Mouse (Mus musculus) hindbrain, embryonic 14.5 days (tissue): ENCODE data around the gene Rac3. TPM values are rescaled to one million over a fixed set of nuclear protein-coding genes. Genes with fewer than 3 reads are reported as not detected.

Experiments
- ATAC-seq: fragments of 200-750 bp; cut with Nextera tagmentation; 2 replicates; pipeline ENCODE4 v1.8.0; 2017; ENCODE audit warnings: moderate number of reproducible peaks, mild to moderate bottlenecking, moderate TSS enrichment, moderate library complexity; ENCODE audit not compliant: low FRiP score
- DNase-seq: peaks from one replicate; pipeline ENCODE4 v3.0.0-alpha.2; 2015; ENCODE audit warnings: low spot score
- H3K27ac ChIP-seq: fragments of 300-500 bp; sonication (generic); 2 replicates; pipeline ENCODE4 v1.5.1; 2014; ENCODE audit warnings: mild to moderate bottlenecking, moderate library complexity
- H3K27me3 ChIP-seq: fragments of 300-500 bp; sonication (generic); 2 replicates; pipeline ENCODE4 v1.6.1; 2014; ENCODE audit warnings: mild to moderate bottlenecking, low read length, mixed read lengths; ENCODE audit not compliant: control insufficient read depth, insufficient read depth
- H3K36me3 ChIP-seq: fragments of 300-500 bp; sonication (generic); replicated peaks from 2 replicates; pipeline ENCODE4 v1.6.1; 2014; ENCODE audit not compliant: control insufficient read depth, insufficient read depth
- H3K4me1 ChIP-seq: fragments of 300-500 bp; sonication (generic); replicated peaks from 2 replicates; pipeline ENCODE4 v1.6.1; 2014; ENCODE audit warnings: antibody characterized with exemption, low read length, mixed read lengths; ENCODE audit not compliant: control insufficient read depth, insufficient read depth
- H3K4me2 ChIP-seq: fragments of 300-500 bp; sonication (generic); replicated peaks from 2 replicates; pipeline ENCODE4 v1.6.1; 2014; ENCODE audit warnings: mild to moderate bottlenecking, moderate library complexity
- H3K4me3 ChIP-seq: fragments of 300-500 bp; sonication (generic); replicated peaks from 2 replicates; pipeline ENCODE4 v1.5.1; 2014; ENCODE audit warnings: mild to moderate bottlenecking, low read length
- H3K9ac ChIP-seq: fragments of 300-500 bp; sonication (generic); 2 replicates; pipeline ENCODE4 v1.6.1; 2014
- H3K9me3 ChIP-seq: fragments of 300-500 bp; sonication (generic); 2 replicates; pipeline ENCODE4 v1.6.1; 2016; ENCODE audit warnings: low read length; ENCODE audit not compliant: control insufficient read depth
- whole genome bisulfite sequencing: fragments of 180-500 bp; shearing (Covaris S2); extraction: QIAGEN DNeasy Blood & Tissue Kit; methylation state at CpG from one replicate; pipeline ENCODE4 v1.1.7; 2014; 5-methylcytosine and 5-hydroxymethylcytosine counted together
- polyA plus RNA-seq: library from polyadenylated mRNA; unstranded; fragments of >200 nt; fragmentation: Nextera tagmentation; extraction: Ambion mirVana; gene quantifications from 2 replicates; pipeline ENCODE4 v1.2.1, GENCODE M21; 2014

Rac3 gene
- polyA plus RNA-seq, 1 experiment from 2014 or later: 124 TPM

- H3K9ac ChIP-seq: peak overlapping the region; percentile 69
- H3K9me3 ChIP-seq: no peaks in the 10 kb centered on the region
- H3K27ac ChIP-seq: peak overlapping the region; percentile 72
- H3K27me3 ChIP-seq: no peaks in the 10 kb centered on the region
- ATAC-seq: peak; percentile 56
- DNase-seq: no peak
- peak overlapping the region; percentile 99 for H3K4me2 ChIP-seq
- H3K36me3 ChIP-seq: peaks cover 41% of the 10 kb centered on the region
- 1% methylated on average over 38 of the region's 38 CpGs for WGBS
- peaks cover 17% of the 10 kb centered on the region for H3K4me1 ChIP-seq
- peak overlapping the region; percentile 59 for H3K4me3 ChIP-seq
Measured at GRCm38 (mm10) chr11:120712771-120713568, 8.3 kb upstream of the Rac3 start.

GRCm38 (mm10) chr11:120713580-120714518 is 7.4 kb upstream of the Rac3 start, which contains the start of the genes Cenpx and Lrrc45:
Gene Cenpx (minus strand): TSS chr11:120713738.
Gene Lrrc45 (plus strand): TSS chr11:120713925.
- peak within 1 kb of the TSS; percentile 74 for H3K9ac ChIP-seq
- H3K4me2 ChIP-seq: peak within 1 kb of the TSS; percentile 99
- H3K4me3 ChIP-seq: peak within 1 kb of the TSS; percentile 59
- H3K27ac ChIP-seq: peak within 1 kb of the TSS; percentile 72
- peaks cover 45% of the 10 kb centered on the region for H3K36me3 ChIP-seq
- peak; percentile 97 for ATAC-seq
- peaks cover 17% of the 10 kb centered on the region for H3K4me1 ChIP-seq
- peak; percentile 97 for DNase-seq
- WGBS: 3% methylated on average over 53 of the region's 53 CpGs
- no peaks in the 10 kb centered on the region for H3K9me3 ChIP-seq
- H3K27me3 ChIP-seq: no peaks in the 10 kb centered on the region

- H3K27ac ChIP-seq: no peak overlapping the region
- peak overlapping the region; percentile 59 for H3K4me3 ChIP-seq
- peak overlapping the region; percentile 74 for H3K9ac ChIP-seq
- H3K4me2 ChIP-seq: peak overlapping the region; percentile 99
- 65% methylated on average over 10 of the region's 10 CpGs for WGBS
- DNase-seq (no peak), ATAC-seq (no peak)
- peaks cover 43% of the 10 kb centered on the region for H3K36me3 ChIP-seq
- H3K4me1 ChIP-seq: peaks cover 17% of the 10 kb centered on the region
- no peaks in the 10 kb centered on the region for H3K27me3 ChIP-seq
- no peaks in the 10 kb centered on the region for H3K9me3 ChIP-seq
Measured at GRCm38 (mm10) chr11:120714546-120714945, 6.7 kb upstream of the Rac3 start.

- Histone ChIP-seq H3K27ac (no peak overlapping the region), H3K4me3 (no peak overlapping the region), H3K9me3 (no peaks in the 10 kb centered on the region), H3K36me3 (peaks cover 37% of the 10 kb centered on the region), H3K4me1 (peaks cover 17% of the 10 kb centered on the region), H3K9ac (no peak overlapping the region), H3K27me3 (no peaks in the 10 kb centered on the region), H3K4me2 (no peak overlapping the region)
- 93% methylated on average over 9 of the region's 9 CpGs for WGBS
- DNase-seq (no peak), ATAC-seq (no peak)
Measured at GRCm38 (mm10) chr11:120715131-120715530, 6.1 kb upstream of the Rac3 start.

- Histone ChIP-seq H3K4me2 (no peak overlapping the region), H3K27me3 (no peaks in the 10 kb centered on the region), H3K9me3 (no peaks in the 10 kb centered on the region), H3K27ac (no peak overlapping the region), H3K9ac (no peak overlapping the region), H3K36me3 (peaks cover 35% of the 10 kb centered on the region), H3K4me1 (peaks cover 22% of the 10 kb centered on the region), H3K4me3 (no peak overlapping the region)
- DNase-seq (no peak), ATAC-seq (no peak)
- 88% methylated on average over 9 of the region's 9 CpGs for WGBS
Measured at GRCm38 (mm10) chr11:120719242-120719641, 2.0 kb upstream of the Rac3 start.

- 86% methylated on average over 13 of the region's 13 CpGs for WGBS
- Histone ChIP-seq H3K36me3 (peaks cover 35% of the 10 kb centered on the region), H3K27ac (no peak overlapping the region), H3K9ac (no peak overlapping the region), H3K4me1 (peaks cover 16% of the 10 kb centered on the region), H3K4me3 (no peak overlapping the region), H3K27me3 (no peaks in the 10 kb centered on the region), H3K9me3 (no peaks in the 10 kb centered on the region), H3K4me2 (no peak overlapping the region)
- ATAC-seq (no peak), DNase-seq (no peak)
Measured at GRCm38 (mm10) chr11:120719841-120720376, 1.4 kb upstream of the Rac3 start.

GRCm38 (mm10) chr11:120720450-120720849 is 820 bp upstream of the Rac3 start:
- Histone ChIP-seq H3K4me3 (peak overlapping the region; percentile 87), H3K27ac (peak overlapping the region; percentile 71; the same call in 1 of the 2 replicates), H3K9me3 (no peaks in the 10 kb centered on the region), H3K27me3 (no peaks in the 10 kb centered on the region), H3K4me2 (peak overlapping the region; percentile 95), H3K9ac (peak overlapping the region; percentile 93), H3K4me1 (peaks cover 16% of the 10 kb centered on the region), H3K36me3 (peaks cover 39% of the 10 kb centered on the region)
- WGBS: 10% methylated on average over 17 of the region's 17 CpGs
- DNase-seq (peak; percentile 90), ATAC-seq (peak; percentile 19; the same call in 1 of the 2 replicates)

GRCm38 (mm10) chr11:120722067-120722630 is 879 bp downstream of the Rac3 start:
- WGBS: 22% methylated on average over 21 of the region's 21 CpGs
- Histone ChIP-seq H3K9me3 (no peaks in the 10 kb centered on the region), H3K4me3 (peak overlapping the region; percentile 87), H3K9ac (peak overlapping the region; percentile 93), H3K27ac (peak overlapping the region; percentile 71; the same call in 1 of the 2 replicates), H3K4me1 (peaks cover 25% of the 10 kb centered on the region), H3K4me2 (peak overlapping the region; percentile 95), H3K27me3 (no peaks in the 10 kb centered on the region), H3K36me3 (peaks cover 35% of the 10 kb centered on the region)
- ATAC-seq (no peak), DNase-seq (no peak)
